Mouse (Mus musculus): Measurements from ENCODE around the gene Phc2. TPM values are rescaled to one million over a fixed set of nuclear protein-coding genes. Genes with fewer than 3 reads are reported as not detected.
A peak's percentile ranks its signal among the peaks of the same experiment; 100 is the strongest.

The Phc2 gene
- polyA plus RNA-seq, 1 experiment from 2014 or later: 28.5 TPM

GRCm38 (mm10) chr4:128720110-128720509 is 65.6 kb downstream of the Phc2 start:
- Histone ChIP-seq H3K4me3 (no peak overlapping the region), H3K36me3 (no peaks in the 10 kb centered on the region), H3K4me2 (no peak overlapping the region), H3K4me1 (replicated peaks) (peaks cover 47% of the 10 kb centered on the region), H3K9me3 (replicated peaks) (no peaks in the 10 kb centered on the region), H3K9ac (no peak overlapping the region), H3K27me3 (no peaks in the 10 kb centered on the region), H3K27ac (peak overlapping the region; percentile 41)
- ATAC-seq (replicated peaks; ENCODE audit: insufficient number of reproducible peaks, insufficient read depth, low FRiP score, low read depth): peak; percentile 39; the same call in 1 of the 2 replicates
- 12% methylated on average over 5 of the region's 5 CpGs for WGBS

- Histone ChIP-seq H3K4me3 (no peak overlapping the region), H3K36me3 (no peaks in the 10 kb centered on the region), H3K9me3 (replicated peaks) (no peaks in the 10 kb centered on the region), H3K27ac (no peak overlapping the region), H3K9ac (no peak overlapping the region), H3K4me2 (no peak overlapping the region), H3K27me3 (no peaks in the 10 kb centered on the region), H3K4me1 (replicated peaks) (peaks cover 37% of the 10 kb centered on the region)
- 77% methylated on average over 9 of the region's 9 CpGs for WGBS
- ATAC-seq (replicated peaks; ENCODE audit: insufficient number of reproducible peaks, insufficient read depth, low FRiP score, low read depth): no peak
Observed at GRCm38 (mm10) chr4:128721061-128721648, 66.7 kb downstream of the Phc2 start.

GRCm38 (mm10) chr4:128721761-128722160 is 67.3 kb downstream of the Phc2 start:
- H3K36me3 ChIP-seq: no peaks in the 10 kb centered on the region
- H3K4me2 ChIP-seq: no peak overlapping the region
- no peak overlapping the region for H3K27ac ChIP-seq
- H3K9ac ChIP-seq: no peak overlapping the region
- no peaks in the 10 kb centered on the region for H3K9me3 ChIP-seq (replicated peaks)
- ATAC-seq (replicated peaks; ENCODE audit: insufficient number of reproducible peaks, insufficient read depth, low FRiP score, low read depth): no peak
- no peak overlapping the region for H3K4me3 ChIP-seq
- no peaks in the 10 kb centered on the region for H3K27me3 ChIP-seq
- WGBS: 83% methylated on average over 4 of the region's 4 CpGs
- H3K4me1 ChIP-seq (replicated peaks): peaks cover 36% of the 10 kb centered on the region

DNA sequence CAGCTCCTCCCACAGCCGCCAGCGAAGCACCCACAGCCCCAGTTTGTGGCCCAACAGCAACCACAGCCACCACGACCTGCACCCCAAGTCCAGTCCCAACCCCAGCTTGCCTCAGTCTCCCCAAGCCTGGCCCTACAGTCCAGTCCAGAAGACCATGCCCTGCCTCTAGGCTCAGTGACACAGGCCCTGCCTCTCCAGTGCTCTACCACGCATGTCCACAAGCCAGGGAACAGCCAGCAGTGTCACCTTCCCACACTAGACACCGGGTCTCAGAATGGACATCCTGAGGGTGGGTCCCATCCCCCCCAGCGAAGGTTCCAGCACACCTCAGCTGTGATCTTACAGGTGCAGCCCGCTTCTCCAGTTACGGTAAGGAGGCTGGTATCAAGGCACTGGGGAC is 68.4 kb downstream of the Phc2 start:
- Histone ChIP-seq H3K4me1 (replicated peaks) (peaks cover 39% of the 10 kb centered on the region), H3K9ac (no peak overlapping the region)
- ATAC-seq (replicated peaks; ENCODE audit: insufficient number of reproducible peaks, insufficient read depth, low FRiP score, low read depth): no peak

GRCm38 (mm10) chr4:128723431-128723830 is 68.9 kb downstream of the Phc2 start:
- H3K9ac ChIP-seq: no peak overlapping the region
- no peak for ATAC-seq (replicated peaks; ENCODE audit: insufficient number of reproducible peaks, insufficient read depth, low FRiP score, low read depth)
- no peaks in the 10 kb centered on the region for H3K36me3 ChIP-seq
- 0 out of 2 replicates have a peak overlapping the region, but pooled peaks have one; percentile 53 for H3K27ac ChIP-seq
- 79% methylated on average over 13 of the region's 13 CpGs for WGBS
- H3K4me2 ChIP-seq: no peak overlapping the region
- H3K9me3 ChIP-seq (replicated peaks): no peaks in the 10 kb centered on the region
- H3K27me3 ChIP-seq: no peaks in the 10 kb centered on the region
- H3K4me3 ChIP-seq: no peak overlapping the region
- H3K4me1 ChIP-seq (replicated peaks): peaks cover 40% of the 10 kb centered on the region

More for the DNA sequence above, 68.4 kb downstream of the Phc2 start:
- no peaks in the 10 kb centered on the region for H3K36me3 ChIP-seq
- H3K4me2 ChIP-seq: no peak overlapping the region
- no peaks in the 10 kb centered on the region for H3K9me3 ChIP-seq (replicated peaks)
- H3K4me3 ChIP-seq: no peak overlapping the region
- no peaks in the 10 kb centered on the region for H3K27me3 ChIP-seq
- H3K27ac ChIP-seq: no peak overlapping the region
- WGBS: 91% methylated on average over 8 of the region's 8 CpGs

DNA sequence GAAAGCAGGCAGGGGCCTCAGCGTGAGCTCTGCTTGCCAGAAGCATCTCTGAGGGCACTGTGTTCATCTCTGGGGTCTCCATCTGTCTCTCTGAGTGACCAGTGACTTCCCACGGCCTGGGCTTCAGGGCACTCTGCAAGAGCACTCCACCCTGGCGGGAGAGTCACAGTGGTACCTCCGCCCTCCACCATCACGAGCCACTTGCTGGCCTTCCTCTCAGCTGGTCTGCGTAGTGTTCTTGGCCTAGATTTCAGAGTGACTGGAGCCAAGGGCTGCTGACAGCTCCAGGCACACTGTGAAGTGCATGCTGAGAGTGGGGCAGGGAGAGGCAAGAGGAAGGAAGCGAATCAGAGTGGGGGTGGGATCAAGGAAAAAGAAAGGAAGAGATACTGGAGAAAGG is 69.6 kb downstream of the Phc2 start:
- WGBS: 37% methylated on average over 7 of the region's 7 CpGs
- Histone ChIP-seq H3K9ac (no peak overlapping the region), H3K27ac (peak overlapping the region; percentile 53), H3K27me3 (no peaks in the 10 kb centered on the region), H3K4me2 (no peak overlapping the region), H3K9me3 (replicated peaks) (no peaks in the 10 kb centered on the region), H3K36me3 (no peaks in the 10 kb centered on the region), H3K4me3 (no peak overlapping the region), H3K4me1 (replicated peaks) (peaks cover 46% of the 10 kb centered on the region)
- ATAC-seq (replicated peaks; ENCODE audit: insufficient number of reproducible peaks, insufficient read depth, low FRiP score, low read depth): no peak; the same call in 1 of the 2 replicates

- no peaks in the 10 kb centered on the region for H3K36me3 ChIP-seq
- peaks cover 53% of the 10 kb centered on the region for H3K4me1 ChIP-seq (replicated peaks)
- peak overlapping the region; percentile 91 for H3K4me3 ChIP-seq
- H3K27me3 ChIP-seq: no peaks in the 10 kb centered on the region
- no peaks in the 10 kb centered on the region for H3K9me3 ChIP-seq (replicated peaks)
- ATAC-seq (replicated peaks; ENCODE audit: insufficient number of reproducible peaks, insufficient read depth, low FRiP score, low read depth): peak; percentile 91
- peak overlapping the region; percentile 100 for H3K9ac ChIP-seq
- 4% methylated on average over 43 of the region's 68 CpGs for WGBS
- peak overlapping the region; percentile 69 for H3K4me2 ChIP-seq
- H3K27ac ChIP-seq: peak overlapping the region; percentile 96
Observed at GRCm38 (mm10) chr4:128727019-128727720, 72.7 kb downstream of the Phc2 start.

DNA sequence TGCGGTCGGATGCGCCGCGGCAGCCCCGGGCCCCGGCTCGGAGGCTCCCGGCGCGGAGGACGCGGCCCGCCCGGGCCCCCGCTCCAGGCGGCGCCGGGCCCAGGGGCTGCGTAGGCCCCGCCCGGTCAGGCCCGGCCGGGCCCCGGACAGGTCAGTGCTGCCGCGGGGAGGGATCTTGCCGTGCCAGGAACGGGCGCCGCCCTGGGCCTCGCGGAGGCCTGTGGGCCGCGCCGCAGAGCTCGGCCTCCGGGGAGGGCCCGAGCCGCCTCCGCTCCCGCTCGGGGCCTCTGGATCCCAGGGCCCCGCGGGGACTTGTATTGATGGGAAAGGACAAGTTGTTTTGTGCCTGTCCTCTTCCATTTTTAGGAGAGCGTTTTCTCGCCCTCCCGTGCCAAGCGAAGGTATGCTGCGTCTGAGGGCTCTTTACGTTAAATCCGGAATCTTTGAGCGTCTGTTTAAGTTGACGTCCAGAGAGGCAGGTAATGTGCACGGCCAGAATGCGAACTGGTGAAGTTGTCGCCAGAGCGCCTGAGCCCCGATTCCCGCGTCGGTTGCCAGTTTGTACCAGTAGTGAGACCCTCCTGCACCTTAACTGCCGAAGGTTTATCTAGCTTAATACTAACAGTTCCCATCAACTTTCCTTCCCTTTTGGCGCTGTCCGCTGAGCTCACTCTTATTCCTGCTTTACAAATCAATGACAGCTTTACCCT is 73.4 kb downstream of the Phc2 start:
- Histone ChIP-seq H3K4me3 (peak overlapping the region; percentile 91), H3K36me3 (no peaks in the 10 kb centered on the region), H3K9ac (peak overlapping the region; percentile 100), H3K4me1 (replicated peaks) (peaks cover 59% of the 10 kb centered on the region), H3K4me2 (peak overlapping the region; percentile 69), H3K9me3 (replicated peaks) (no peaks in the 10 kb centered on the region), H3K27ac (peak overlapping the region; percentile 96), H3K27me3 (no peaks in the 10 kb centered on the region)
- WGBS: under 1% methylated on average over 61 of the region's 65 CpGs
- ATAC-seq (replicated peaks; ENCODE audit: insufficient number of reproducible peaks, insufficient read depth, low FRiP score, low read depth): peak; percentile 74

DNA sequence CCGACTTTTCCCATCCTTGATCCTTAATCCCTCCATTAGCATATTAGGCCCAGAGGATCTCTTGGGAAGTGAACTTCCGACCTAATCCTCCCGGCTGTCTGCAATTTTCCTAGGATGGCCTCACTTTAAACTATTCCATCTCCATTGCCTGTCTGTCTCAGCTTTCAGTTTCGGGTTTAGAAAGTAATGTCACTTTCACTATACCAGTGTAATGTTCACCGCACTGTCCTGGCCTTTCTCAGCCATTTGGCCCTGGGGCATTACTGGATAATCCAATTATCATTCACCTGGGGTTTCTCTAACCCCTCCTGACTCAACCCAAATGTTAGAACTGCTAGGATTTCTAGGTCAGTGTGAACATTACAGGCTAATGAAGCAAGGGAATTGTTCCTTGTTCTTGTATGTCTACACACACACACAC is 73.9 kb downstream of the Phc2 start:
- H3K36me3 ChIP-seq: no peaks in the 10 kb centered on the region
- peak overlapping the region; percentile 69 for H3K4me2 ChIP-seq
- H3K27me3 ChIP-seq: no peaks in the 10 kb centered on the region
- ATAC-seq (replicated peaks; ENCODE audit: insufficient number of reproducible peaks, insufficient read depth, low FRiP score, low read depth): no peak
- peak overlapping the region; percentile 96 for H3K27ac ChIP-seq
- peak overlapping the region; percentile 100 for H3K9ac ChIP-seq
- WGBS: 2% methylated on average over 5 of the region's 5 CpGs
- peak overlapping the region; percentile 91 for H3K4me3 ChIP-seq
- H3K9me3 ChIP-seq (replicated peaks): no peaks in the 10 kb centered on the region
- H3K4me1 ChIP-seq (replicated peaks): peaks cover 63% of the 10 kb centered on the region

DNA sequence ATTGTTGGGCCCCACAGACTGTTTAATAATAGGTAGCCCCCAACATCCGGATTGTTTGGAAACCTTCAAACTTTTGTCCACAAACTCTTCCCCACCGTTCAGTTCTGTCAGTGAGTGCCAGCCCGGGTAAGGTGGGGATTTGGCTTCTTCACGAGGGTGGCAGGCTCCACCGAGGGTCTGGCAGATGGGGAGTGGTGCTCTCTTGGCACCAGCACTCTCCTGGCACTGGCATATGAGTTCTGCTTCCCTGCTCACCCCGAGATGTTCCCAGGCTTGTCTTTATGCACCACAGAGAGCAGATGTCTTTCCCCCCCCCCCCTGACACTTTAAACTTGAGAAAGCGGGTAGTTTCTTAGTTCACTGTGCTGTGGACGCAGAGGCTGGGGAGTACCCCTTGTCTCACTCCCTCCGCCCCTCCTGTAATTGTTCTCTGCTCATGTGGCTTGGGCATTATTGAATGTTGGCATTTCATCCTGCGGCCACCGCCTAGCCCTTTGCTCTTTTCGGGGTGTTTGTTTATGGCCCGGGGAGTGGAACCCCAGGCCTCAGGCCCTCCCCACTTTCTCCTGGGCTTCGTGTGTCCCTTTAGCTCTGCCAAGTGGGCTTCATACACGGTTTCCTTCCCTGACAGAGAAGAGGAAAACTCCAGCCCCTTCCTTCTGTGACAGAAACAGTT is 74.7 kb downstream of the Phc2 start:
- 25% methylated on average over 15 of the region's 15 CpGs for WGBS

GRCm38 (mm10) chr4:128729709-128730037 is 75.2 kb downstream of the Phc2 start:
- Histone ChIP-seq H3K9me3 (replicated peaks) (no peaks in the 10 kb centered on the region), H3K4me1 (replicated peaks) (peaks cover 63% of the 10 kb centered on the region), H3K36me3 (no peaks in the 10 kb centered on the region), H3K27me3 (no peaks in the 10 kb centered on the region), H3K4me3 (peak overlapping the region; percentile 91), H3K27ac (peak overlapping the region; percentile 75), H3K9ac (peak overlapping the region; percentile 46), H3K4me2 (peak overlapping the region; percentile 69)
- ATAC-seq (replicated peaks; ENCODE audit: insufficient number of reproducible peaks, insufficient read depth, low FRiP score, low read depth): no peak
- WGBS: 42% methylated on average over 5 of the region's 5 CpGs

More for the DNA sequence above, 74.7 kb downstream of the Phc2 start:
- peak overlapping the region; percentile 75 for H3K27ac ChIP-seq
- no peaks in the 10 kb centered on the region for H3K36me3 ChIP-seq
- H3K4me1 ChIP-seq (replicated peaks): peaks cover 63% of the 10 kb centered on the region
- H3K4me3 ChIP-seq: peak overlapping the region; percentile 91
- no peaks in the 10 kb centered on the region for H3K27me3 ChIP-seq
- peak overlapping the region; percentile 69 for H3K4me2 ChIP-seq
- H3K9me3 ChIP-seq (replicated peaks): no peaks in the 10 kb centered on the region
- ATAC-seq (replicated peaks; ENCODE audit: insufficient number of reproducible peaks, insufficient read depth, low FRiP score, low read depth): no peak
- peak overlapping the region; percentile 46 for H3K9ac ChIP-seq

Measured in heart, embryonic 15.5 days (tissue).